Mouse (Mus musculus) erythroblast, embryonic 14.5 days (primary cell): ENCODE results near the gene Gm3417.
"Not testable (repeated sequence)": the region's sequence is repeated elsewhere in the genome, so short reads cannot be mapped to it uniquely, and the experiment has no call there.

Source experiments
- GATA1 ChIP-seq: IDR thresholded peaks from 2 replicates; pipeline ENCODE4 v1.6.1; 2012; ENCODE audit warnings: low read length, inconsistent platforms, mixed read lengths
- TAL1 ChIP-seq: IDR thresholded peaks from 3 replicates; pipeline ENCODE4 v1.6.1; 2012; ENCODE audit warnings: low read length, inconsistent platforms, mixed read lengths

GRCm38 (mm10) chr17:14977718-14978361 lies 750 bp downstream of the Gm3417 start:
- not testable (repeated sequence) for TF ChIP-seq TAL1, GATA1
